Mouse (Mus musculus): ENCODE measurements around the gene Shb.

The Shb gene

GRCm38 (mm10) chr4:45485024-45485423 is 47.2 kb downstream of the Shb start:
- in situ Hi-C loops (cut with MboI, MseI) = no loop called here

- in situ Hi-C loops (cut with MboI, MseI) = no loop called here
Observed at GRCm38 (mm10) chr4:45483271-45484245, 48.7 kb downstream of the Shb start.

GRCm38 (mm10) chr4:45482271-45482670 is 50.0 kb downstream of the Shb start:
- in situ Hi-C loops (cut with MboI, MseI) = no loop called here

- in situ Hi-C loops (cut with MboI, MseI) = no loop called here
Observed at GRCm38 (mm10) chr4:45481431-45481830, 50.8 kb downstream of the Shb start.

- in situ Hi-C loops (cut with MboI, MseI) = no loop called here
Observed at GRCm38 (mm10) chr4:45480595-45480994, 51.7 kb downstream of the Shb start.

GRCm38 (mm10) chr4:45479433-45479832 is 52.8 kb downstream of the Shb start:
- in situ Hi-C loops (cut with MboI, MseI) = no loop called here

- in situ Hi-C loops (cut with MboI, MseI) = no loop called here
Observed at GRCm38 (mm10) chr4:45478178-45478577, 54.1 kb downstream of the Shb start.

- in situ Hi-C loops (cut with MboI, MseI) = no loop called here
Observed at GRCm38 (mm10) chr4:45477047-45477446, 55.2 kb downstream of the Shb start.

- in situ Hi-C loops (cut with MboI, MseI) = no loop called here
Observed at GRCm38 (mm10) chr4:45474832-45475231, 57.4 kb downstream of the Shb start.

- in situ Hi-C loops (cut with MboI, MseI) = no loop called here
Observed at GRCm38 (mm10) chr4:45474131-45474530, 58.1 kb downstream of the Shb start.

- in situ Hi-C loops (cut with MboI, MseI) = no loop called here
Observed at GRCm38 (mm10) chr4:45473129-45473528, 59.1 kb downstream of the Shb start.

GRCm38 (mm10) chr4:45472706-45473105 is 59.6 kb downstream of the Shb start:
- in situ Hi-C loops (cut with MboI, MseI) = no loop called here

- in situ Hi-C loops (cut with MboI, MseI) = no loop called here
Observed at GRCm38 (mm10) chr4:45471654-45472556, 60.4 kb downstream of the Shb start.

GRCm38 (mm10) chr4:45469057-45469456 is 63.2 kb downstream of the Shb start:
- in situ Hi-C loops (cut with MboI, MseI) = no loop called here

GRCm38 (mm10) chr4:45468507-45468906 is 63.8 kb downstream of the Shb start:
- in situ Hi-C loops (cut with MboI, MseI) = no loop called here

GRCm38 (mm10) chr4:45467115-45467912 is 65.0 kb downstream of the Shb start:
- in situ Hi-C loops (cut with MboI, MseI) = no loop called here

GRCm38 (mm10) chr4:45464941-45465340 is 67.3 kb downstream of the Shb start:
- in situ Hi-C loops (cut with MboI, MseI) = no loop called here

GRCm38 (mm10) chr4:45464528-45464927 is 67.7 kb downstream of the Shb start:
- in situ Hi-C loops (cut with MboI, MseI) = no loop called here

- in situ Hi-C loops (cut with MboI, MseI) = no loop called here
Observed at GRCm38 (mm10) chr4:45464123-45464522, 68.1 kb downstream of the Shb start.

- in situ Hi-C loops (cut with MboI, MseI) = no loop called here
Observed at GRCm38 (mm10) chr4:45462628-45463027, 69.6 kb downstream of the Shb start.

GRCm38 (mm10) chr4:45461661-45462060 is 70.6 kb downstream of the Shb start:
- in situ Hi-C loops (cut with MboI, MseI) = no loop called here

Data from regulatory T cell (primary cell).